Mouse (Mus musculus): ENCODE measurements around the gene Uhrf1bp1.

Gene Uhrf1bp1

GRCm38 (mm10) chr17:27909622-27910500 lies 53.6 kb downstream of the Uhrf1bp1 start, which contains the start of gene Taf11:
TSS of gene Taf11 (minus strand) at chr17:27909844.
- DNase-seq (ENCODE audit: low read depth, low spot score), result peak; percentile 6

- no peak for DNase-seq (ENCODE audit: low read depth, low spot score)
Observed at GRCm38 (mm10) chr17:27911371-27911770, 55.1 kb downstream of the Uhrf1bp1 start.

- DNase-seq (ENCODE audit: low read depth, low spot score), result no peak
Observed at GRCm38 (mm10) chr17:27914742-27915141, 58.5 kb downstream of the Uhrf1bp1 start.

GRCm38 (mm10) chr17:27916366-27916765 lies 60.1 kb downstream of the Uhrf1bp1 start:
- DNase-seq (ENCODE audit: low read depth, low spot score), result no peak

GRCm38 (mm10) chr17:27920676-27921075 lies 64.4 kb downstream of the Uhrf1bp1 start:
- no peak for DNase-seq (ENCODE audit: low read depth, low spot score)

GRCm38 (mm10) chr17:27922174-27922712 lies 66.0 kb downstream of the Uhrf1bp1 start:
- no peak for DNase-seq (ENCODE audit: low read depth, low spot score)

- DNase-seq (ENCODE audit: low read depth, low spot score), result no peak
Observed at GRCm38 (mm10) chr17:27925054-27925453, 68.8 kb downstream of the Uhrf1bp1 start.

GRCm38 (mm10) chr17:27925504-27925903 lies 69.3 kb downstream of the Uhrf1bp1 start:
- DNase-seq (ENCODE audit: low read depth, low spot score), result no peak

GRCm38 (mm10) chr17:27930291-27930690 lies 74.0 kb downstream of the Uhrf1bp1 start:
- DNase-seq (ENCODE audit: low read depth, low spot score), result no peak

GRCm38 (mm10) chr17:27931826-27932225 lies 75.6 kb downstream of the Uhrf1bp1 start:
- DNase-seq (ENCODE audit: low read depth, low spot score), result no peak

GRCm38 (mm10) chr17:27934136-27934910 lies 78.1 kb downstream of the Uhrf1bp1 start:
- DNase-seq (ENCODE audit: low read depth, low spot score), result no peak

GRCm38 (mm10) chr17:27935091-27935490 lies 78.8 kb downstream of the Uhrf1bp1 start:
- DNase-seq (ENCODE audit: low read depth, low spot score), result no peak

GRCm38 (mm10) chr17:27937054-27937615 lies 80.9 kb downstream of the Uhrf1bp1 start:
- no peak for DNase-seq (ENCODE audit: low read depth, low spot score)

GRCm38 (mm10) chr17:27938121-27938754 lies 82.0 kb downstream of the Uhrf1bp1 start:
- DNase-seq (ENCODE audit: low read depth, low spot score), result no peak

GRCm38 (mm10) chr17:27939028-27939427 lies 82.8 kb downstream of the Uhrf1bp1 start:
- no peak for DNase-seq (ENCODE audit: low read depth, low spot score)

- DNase-seq (ENCODE audit: low read depth, low spot score), result no peak
Observed at GRCm38 (mm10) chr17:27940352-27940751, 84.1 kb downstream of the Uhrf1bp1 start.

- no peak for DNase-seq (ENCODE audit: low read depth, low spot score)
Observed at GRCm38 (mm10) chr17:27941178-27941577, 84.9 kb downstream of the Uhrf1bp1 start.

- no peak for DNase-seq (ENCODE audit: low read depth, low spot score)
Observed at GRCm38 (mm10) chr17:27941698-27942097, 85.5 kb downstream of the Uhrf1bp1 start.

- DNase-seq (ENCODE audit: low read depth, low spot score), result no peak
Observed at GRCm38 (mm10) chr17:27942131-27942530, 85.9 kb downstream of the Uhrf1bp1 start.

GRCm38 (mm10) chr17:27945546-27946216 lies 89.4 kb downstream of the Uhrf1bp1 start:
- no peak for DNase-seq (ENCODE audit: low read depth, low spot score)

- DNase-seq (ENCODE audit: low read depth, low spot score), result no peak
Observed at GRCm38 (mm10) chr17:27946371-27946770, 90.1 kb downstream of the Uhrf1bp1 start.
